Mouse (Mus musculus) liver, adult (tissue): ENCODE measurements around the gene Gm11037.
A peak's percentile ranks its signal among the peaks of the same experiment; 100 is the strongest.

Source experiments
- GATA4 ChIP-seq: IDR thresholded peaks from 2 replicates; pipeline ENCODE4 v1.6.1; 2014; ENCODE audit warnings: mild to moderate bottlenecking, low read length; ENCODE audit not compliant: insufficient replicate concordance

Gm11037 gene

DNA sequence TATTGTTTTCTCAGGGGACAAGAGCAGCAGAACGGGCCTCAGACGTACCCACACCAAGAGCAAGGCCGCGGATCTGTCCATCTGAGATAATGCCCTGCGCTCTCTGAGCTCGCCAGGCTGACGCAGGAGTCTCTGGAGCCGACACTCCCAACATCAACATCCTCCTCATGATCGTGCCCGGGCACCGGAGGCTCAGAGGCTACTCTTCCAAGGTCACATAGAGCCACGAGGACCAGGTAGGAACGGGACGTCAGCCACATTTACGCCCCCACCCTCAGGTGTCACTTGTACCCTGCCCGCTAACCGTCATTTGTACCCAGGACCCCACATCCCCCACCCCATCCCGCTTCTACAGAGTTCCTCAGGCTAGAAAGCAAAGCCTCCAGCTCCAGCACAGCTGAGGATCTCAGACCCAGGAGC, 26.2 kb downstream of the Gm11037 start:
- TF ChIP-seq GATA4: no peak

DNA sequence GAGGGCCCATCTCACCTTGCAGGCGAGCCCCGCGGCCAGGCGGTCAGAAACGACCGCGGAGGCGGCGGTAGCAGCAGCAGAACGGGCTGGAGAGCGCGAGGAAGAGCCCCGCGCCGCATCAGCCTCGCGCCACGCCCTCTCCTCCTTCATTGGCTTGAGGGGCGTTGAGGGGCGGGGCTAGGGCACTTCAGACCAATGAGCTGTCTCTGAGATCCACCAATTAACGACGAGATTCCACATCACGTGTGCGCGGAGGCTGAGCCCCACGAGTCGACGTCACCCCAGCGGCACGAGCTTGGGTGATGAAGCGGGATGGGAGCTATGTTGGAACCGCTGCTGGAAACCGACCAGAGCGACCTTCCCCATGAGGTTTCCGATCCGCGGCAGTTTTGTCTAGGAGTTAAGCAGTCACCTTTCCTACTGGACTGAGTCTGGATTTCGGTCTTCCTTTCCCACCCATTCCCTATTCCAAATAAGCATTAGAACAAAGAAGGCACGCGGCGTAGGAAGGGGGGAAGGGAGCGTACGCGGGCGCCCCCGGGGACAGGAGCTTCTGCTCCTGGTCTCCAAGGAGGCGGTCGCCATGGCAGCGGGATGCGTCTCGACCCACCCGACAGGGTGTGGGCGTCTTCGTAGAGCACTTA, 26.8 kb downstream of the Gm11037 start, which contains the start of gene 1700037H04Rik:
1700037H04Rik (minus strand) TSS at position 144 of the 644 bp plus-strand sequence.
- TF ChIP-seq GATA4: no peak

DNA sequence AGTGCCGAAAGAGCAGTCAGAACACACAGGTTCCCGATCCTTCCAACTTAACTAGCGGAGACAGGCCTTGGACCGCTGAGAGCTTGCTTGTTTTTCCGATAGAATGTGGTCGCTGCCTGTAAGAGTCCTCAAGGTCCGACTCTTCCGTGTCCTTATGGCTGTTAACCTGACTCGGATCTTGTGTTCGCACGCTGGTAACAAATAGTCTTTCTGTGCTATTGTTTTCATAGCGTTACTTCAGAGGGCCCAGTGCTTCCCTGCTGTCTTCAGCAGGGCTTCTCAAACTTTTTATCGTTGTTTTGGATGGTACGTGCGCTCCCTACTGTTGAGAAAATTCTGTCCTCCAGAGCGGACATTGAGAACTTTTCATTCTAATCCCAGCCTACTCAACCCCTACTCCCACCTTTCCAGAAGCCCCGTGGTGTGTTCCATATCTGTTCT, 27.4 kb downstream of the Gm11037 start:
- TF ChIP-seq GATA4: no peak

DNA sequence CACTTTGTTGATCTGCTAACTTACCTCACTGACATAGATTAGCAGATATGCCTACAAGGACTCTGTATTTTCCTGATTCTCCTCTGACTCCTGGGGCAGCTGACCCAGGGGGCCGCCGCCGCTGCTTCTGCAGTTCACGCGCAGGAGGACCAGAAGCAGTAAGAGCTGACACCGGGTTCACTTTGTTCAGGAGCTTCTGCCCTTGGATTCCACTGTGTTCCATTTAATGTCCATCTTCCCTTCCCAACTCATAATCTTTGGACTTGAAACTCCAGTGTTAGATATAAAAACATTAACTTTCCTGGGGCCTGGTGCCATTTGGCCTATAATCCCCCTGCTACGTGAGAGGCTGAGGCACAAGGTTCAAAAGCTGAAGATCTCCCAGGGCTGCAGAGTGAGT, 30.6 kb downstream of the Gm11037 start:
- peak; percentile 9; the same call in 1 of the 2 replicates for TF ChIP-seq GATA4

DNA sequence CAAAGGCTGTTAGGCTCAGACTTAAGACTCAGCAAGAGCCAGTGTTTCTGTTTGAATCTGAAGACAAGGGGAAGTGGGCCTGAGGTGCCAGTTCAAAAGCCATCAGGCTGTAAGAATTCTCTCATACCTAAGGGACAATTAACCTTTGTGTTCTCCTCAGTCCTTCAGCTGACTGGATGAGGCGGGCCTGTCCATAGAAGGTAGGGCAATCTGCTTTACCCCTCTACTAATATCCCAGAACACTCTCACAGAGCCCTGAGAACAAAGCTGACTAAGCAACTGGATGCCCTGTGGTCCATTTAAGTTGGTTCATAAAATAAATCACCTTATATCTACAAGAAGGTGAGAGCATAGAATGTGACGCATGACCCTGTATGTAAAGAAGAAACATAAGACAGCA, 32.9 kb downstream of the Gm11037 start:
- TF ChIP-seq GATA4: no peak

DNA sequence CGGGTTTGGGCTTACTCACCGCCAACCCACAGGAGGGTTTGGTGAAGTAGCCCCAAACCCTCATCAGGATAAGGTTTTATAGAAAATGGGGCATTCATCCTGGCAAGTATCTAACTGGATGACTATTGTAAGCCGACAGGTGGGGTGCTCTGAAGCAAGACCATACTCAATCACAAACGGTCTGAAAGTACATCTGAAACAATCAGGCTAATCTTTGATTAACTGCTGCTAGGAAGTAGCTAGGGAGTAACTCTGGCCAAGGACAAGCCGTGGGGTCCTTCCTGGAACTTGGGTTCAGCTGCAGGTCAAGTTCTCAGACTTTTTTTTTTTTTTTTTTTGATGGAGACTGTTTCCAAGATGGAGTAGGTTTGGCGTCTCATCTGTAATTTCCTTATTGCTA, 34.7 kb downstream of the Gm11037 start:
- TF ChIP-seq GATA4: no peak

DNA sequence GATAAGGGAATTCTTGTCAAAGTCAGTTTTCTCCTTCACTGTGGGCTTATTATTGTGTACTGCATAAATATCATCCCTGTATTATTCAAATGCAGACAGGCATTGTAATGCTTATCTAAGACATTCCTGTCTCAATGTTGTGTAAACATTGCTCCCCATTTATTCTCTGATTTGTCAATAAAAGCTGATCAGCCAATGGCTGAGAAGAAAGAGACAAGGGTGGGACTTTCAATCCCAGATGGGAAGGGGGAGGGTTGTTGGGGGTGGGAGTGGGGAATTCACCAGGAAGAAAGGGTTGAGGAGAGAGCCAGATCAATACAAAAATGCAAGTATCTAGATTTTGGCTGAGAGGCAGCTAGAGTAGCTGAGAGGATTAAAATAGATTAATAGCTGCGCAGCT, 35.6 kb downstream of the Gm11037 start:
- no peak; the same call in 1 of the 2 replicates for TF ChIP-seq GATA4

DNA sequence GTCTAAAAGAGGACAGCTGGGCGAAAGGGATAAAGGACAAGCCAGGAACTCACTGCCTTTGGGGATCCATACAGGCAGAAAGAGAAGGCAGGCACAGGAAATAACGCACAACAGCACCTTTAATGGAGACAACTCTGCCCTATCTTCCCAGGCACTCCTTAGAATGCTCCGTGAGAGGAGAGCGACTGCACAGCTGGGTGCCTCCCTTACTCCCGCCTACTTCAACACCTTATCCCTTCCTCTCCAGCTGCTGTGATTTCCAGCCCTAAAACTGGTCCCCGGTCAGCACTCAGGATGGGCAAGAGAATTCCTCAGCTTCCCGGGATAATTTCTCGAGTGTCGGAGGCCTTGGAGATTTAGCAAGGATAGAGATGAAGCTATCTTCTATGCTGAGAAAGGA, 37.6 kb downstream of the Gm11037 start:
- no peak for TF ChIP-seq GATA4

DNA sequence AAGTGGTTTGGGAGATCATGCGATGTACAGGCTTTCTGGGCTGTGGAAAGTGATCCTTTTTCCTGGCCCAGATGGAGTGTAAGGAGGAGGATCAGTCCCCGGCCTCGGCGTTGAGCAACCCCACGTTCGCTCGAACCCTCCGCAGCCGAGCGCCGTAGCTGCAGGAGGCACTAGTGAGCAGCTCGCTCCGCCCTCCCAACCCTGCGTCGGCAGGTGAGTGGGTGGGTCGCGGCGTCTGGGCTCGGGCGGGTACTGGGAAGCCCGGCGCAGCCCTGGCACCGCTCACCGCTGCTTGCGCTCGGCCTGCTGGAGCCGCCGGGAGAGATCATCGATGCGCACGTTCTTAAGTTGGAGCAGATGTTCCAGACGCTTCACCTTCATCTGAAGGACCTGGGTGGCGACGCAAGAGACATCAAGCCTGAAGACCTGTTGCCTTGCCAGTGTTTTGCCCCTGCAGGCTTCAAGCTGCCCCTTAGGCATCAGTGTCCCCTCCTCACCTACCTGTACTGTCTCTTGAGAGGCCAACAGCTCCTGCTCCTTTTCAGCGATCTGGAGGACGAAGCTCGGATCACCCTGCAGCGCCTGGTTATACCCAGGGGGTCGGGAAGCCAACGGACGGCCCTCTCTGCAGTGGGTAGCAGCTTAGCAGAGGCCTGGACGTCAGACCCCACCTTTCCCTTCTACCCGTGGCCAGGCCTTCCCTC, 38.3 kb downstream of the Gm11037 start:
- no peak for TF ChIP-seq GATA4

DNA sequence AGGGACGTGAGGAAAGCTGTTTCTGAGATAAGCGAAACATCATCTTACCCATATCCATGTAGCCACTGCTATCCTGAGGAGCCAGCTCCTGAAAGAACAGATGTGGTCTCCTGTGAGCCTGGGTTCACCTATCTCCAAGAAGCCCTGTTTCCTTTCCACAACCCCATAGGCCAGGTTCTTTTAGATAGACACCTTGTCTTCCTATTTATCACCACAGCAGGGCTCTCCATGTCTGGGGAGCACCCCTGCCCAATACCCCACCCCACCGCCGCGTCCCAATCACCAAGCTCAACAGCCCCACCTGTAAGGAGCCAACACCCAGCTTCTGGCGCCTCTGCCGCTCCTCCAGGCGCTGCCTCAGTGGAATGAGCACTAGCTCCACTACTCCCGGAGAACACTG, 39.0 kb downstream of the Gm11037 start:
- TF ChIP-seq GATA4: no peak

DNA sequence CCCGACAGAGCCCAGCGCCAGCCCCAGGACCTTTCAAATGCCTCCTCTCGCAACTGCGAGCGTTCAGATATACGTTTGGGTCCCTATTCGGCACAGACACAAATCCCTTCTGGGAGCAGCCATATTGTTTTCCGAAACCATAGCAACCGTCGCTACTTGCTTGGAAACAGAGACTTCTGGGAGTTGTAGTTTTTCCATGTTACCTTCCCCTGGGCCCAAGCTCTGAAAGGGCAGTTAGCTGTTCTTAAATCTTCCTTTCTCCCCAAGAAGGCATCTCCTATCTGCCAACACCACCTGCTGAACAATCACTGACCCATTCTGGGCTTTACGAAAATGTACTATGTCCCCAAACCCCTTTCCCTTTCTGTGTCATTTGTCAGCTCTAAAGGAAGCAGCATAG, 41.4 kb downstream of the Gm11037 start:
- TF ChIP-seq GATA4: no peak

DNA sequence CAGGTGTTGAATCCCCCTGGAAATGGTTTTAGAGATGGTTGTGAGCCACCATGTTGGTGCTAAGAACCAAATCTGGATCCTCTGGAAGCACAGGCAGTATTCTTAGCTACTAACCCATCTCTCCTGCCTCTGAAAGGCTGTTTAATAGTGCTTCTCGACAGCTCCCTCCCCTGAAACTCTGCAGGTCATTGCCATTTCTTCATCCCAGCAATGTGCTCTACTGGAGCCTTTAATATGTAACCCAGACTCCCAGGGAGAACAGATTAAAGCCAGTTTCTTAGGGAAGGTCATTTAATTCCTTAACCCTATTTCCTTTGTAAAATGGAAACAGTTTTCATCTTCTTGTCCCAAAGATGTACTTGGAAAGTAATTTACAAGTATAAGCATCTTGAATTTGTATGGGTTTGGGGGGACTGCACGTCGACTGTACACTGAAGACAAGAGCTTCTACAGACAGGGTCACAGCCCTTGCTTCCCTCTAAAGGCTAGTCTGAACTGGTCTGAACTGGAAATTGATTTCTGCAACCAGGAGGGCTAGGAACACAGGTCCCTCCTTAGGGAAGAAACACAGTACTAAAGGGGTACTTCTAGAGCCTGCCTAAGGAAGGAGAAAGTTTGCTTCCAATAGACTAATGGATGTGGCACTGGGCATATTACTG, 42.1 kb downstream of the Gm11037 start:
- no peak for TF ChIP-seq GATA4

DNA sequence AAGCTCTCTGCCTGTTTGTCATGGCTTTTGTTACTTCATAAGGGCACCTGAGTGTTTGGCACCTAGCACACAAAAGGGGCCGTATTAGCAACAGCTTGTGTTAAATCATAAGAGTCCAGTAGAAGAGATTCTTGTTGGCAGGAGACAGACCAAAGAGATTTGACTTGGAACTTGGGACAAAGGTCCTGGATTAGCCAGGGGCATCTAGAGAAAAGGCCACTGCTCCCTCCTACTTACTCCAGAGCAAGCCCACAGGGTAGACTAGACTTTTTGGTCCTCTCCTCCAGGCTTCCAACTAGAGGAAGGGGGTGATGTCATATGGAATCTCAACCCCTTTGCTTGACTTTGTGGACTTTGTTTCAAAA, 42.6 kb downstream of the Gm11037 start:
- TF ChIP-seq GATA4: no peak

DNA sequence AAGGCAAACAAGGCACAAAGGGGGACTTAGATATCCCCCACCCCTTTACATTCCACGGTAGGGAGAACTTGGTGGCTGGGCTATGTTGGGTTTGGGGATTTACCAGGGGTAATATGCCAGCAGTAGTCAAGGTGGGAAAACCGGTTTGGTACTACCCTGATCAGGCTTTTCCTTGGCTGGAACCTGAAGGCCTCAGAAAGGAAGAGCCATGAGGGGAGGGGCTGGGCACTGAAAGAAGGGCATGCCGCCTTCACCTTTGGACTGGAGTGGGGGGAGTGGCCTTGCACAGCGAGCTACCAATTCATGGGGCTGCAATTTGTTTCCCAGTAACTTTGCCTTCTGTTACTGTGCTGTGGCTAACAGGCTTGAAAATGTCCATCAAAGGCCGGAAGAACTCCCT, 43.2 kb downstream of the Gm11037 start:
- no peak for TF ChIP-seq GATA4

DNA sequence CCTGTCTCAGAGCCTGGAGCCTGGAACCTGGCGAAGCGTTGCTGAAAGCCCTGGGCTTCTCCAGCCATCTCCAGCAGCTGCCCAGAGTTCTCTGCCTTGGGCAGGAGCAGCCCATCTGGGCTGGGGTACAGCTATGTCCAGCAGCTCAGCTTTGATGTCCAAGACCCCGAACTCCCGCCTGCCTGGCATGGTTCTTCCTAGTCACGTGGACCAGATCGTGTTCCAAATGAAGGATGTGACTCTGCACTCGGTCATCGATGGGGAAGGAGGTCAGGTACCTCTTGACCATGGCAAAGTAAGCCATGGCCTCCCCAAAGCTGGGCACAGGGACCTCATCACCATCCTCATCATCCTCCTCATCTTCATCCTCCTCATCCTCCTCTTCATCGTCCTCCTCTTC, 44.6 kb downstream of the Gm11037 start:
- TF ChIP-seq GATA4: no peak

DNA sequence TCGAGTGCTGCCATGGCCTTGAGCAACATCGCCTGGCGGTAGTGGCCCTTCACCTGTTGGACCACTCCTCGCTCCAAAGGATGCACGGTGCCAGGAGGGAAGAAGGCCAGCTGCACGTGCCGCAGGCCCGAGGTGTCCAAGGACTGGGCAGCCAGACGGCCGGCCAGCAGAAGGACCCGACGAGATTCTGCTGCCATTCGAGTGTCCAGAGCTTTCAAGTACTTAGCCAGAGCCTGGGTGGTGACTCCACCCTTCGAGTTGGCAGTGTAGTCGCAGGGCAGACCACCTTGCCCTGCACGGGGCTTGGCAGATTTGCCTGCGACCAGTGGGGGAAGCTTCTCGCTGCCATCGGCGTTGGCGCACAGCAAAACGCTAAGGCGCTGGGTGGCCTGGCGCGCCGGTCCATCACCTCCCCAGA, 45.5 kb downstream of the Gm11037 start:
- no peak for TF ChIP-seq GATA4
